Mouse (Mus musculus) adrenal gland (tissue): ENCODE measurements around the gene Calcoco1.

ENCODE experiments used
- intact Hi-C: fragments of 180-260 bp; cut with DNase I; formaldehyde crosslinking; loops from one replicate; pipeline ENCODE4 v1.15.1; 2025

Gene Calcoco1

GRCm38 (mm10) chr15:102739520-102740297, 17.7 kb upstream of the Calcoco1 start:
- intact Hi-C loops, result no loop called here

- intact Hi-C loops, result no loop called here
Observed at GRCm38 (mm10) chr15:102738434-102738833, 16.5 kb upstream of the Calcoco1 start.

- intact Hi-C loops, result no loop called here
Observed at GRCm38 (mm10) chr15:102737092-102737491, 15.1 kb upstream of the Calcoco1 start.

- intact Hi-C loops, result no loop called here
Observed at GRCm38 (mm10) chr15:102736127-102736944, 14.4 kb upstream of the Calcoco1 start.

GRCm38 (mm10) chr15:102735031-102735430, 13.1 kb upstream of the Calcoco1 start:
- intact Hi-C loops, result no loop called here

- intact Hi-C loops, result no loop called here
Observed at GRCm38 (mm10) chr15:102733759-102734531, 12.0 kb upstream of the Calcoco1 start.

- intact Hi-C loops, result no loop called here
Observed at GRCm38 (mm10) chr15:102733233-102733632, 11.3 kb upstream of the Calcoco1 start.

GRCm38 (mm10) chr15:102732406-102732805, 10.4 kb upstream of the Calcoco1 start:
- intact Hi-C loops, result no loop called here

GRCm38 (mm10) chr15:102727951-102728350, 6.0 kb upstream of the Calcoco1 start:
- intact Hi-C loops, result no loop called here

- intact Hi-C loops, result no loop called here
Observed at GRCm38 (mm10) chr15:102723358-102724135, 1.6 kb upstream of the Calcoco1 start.

GRCm38 (mm10) chr15:102722500-102722931, 538 bp upstream of the Calcoco1 start:
- intact Hi-C loops, result no loop called here

GRCm38 (mm10) chr15:102721016-102721898, 721 bp downstream of the Calcoco1 start:
- intact Hi-C loops, result no loop called here

- intact Hi-C loops, result no loop called here
Observed at GRCm38 (mm10) chr15:102716132-102716531, 5.8 kb downstream of the Calcoco1 start.

GRCm38 (mm10) chr15:102707736-102708269, 14.2 kb downstream of the Calcoco1 start:
- intact Hi-C loops, result no loop called here

- intact Hi-C loops, result no loop called here
Observed at GRCm38 (mm10) chr15:102705923-102706503, 16.0 kb downstream of the Calcoco1 start.

GRCm38 (mm10) chr15:102705226-102705894, 16.6 kb downstream of the Calcoco1 start:
- intact Hi-C loops, result no loop called here

GRCm38 (mm10) chr15:102704806-102705205, 17.2 kb downstream of the Calcoco1 start:
- intact Hi-C loops, result no loop called here

GRCm38 (mm10) chr15:102702972-102703371, 19.0 kb downstream of the Calcoco1 start:
- intact Hi-C loops, result no loop called here
